Mouse (Mus musculus) urinary bladder, postnatal 14 days (tissue): ENCODE results near the gene Tbc1d20.

Experiments
- DNase-seq: peaks from one replicate; pipeline ENCODE4 v3.0.0; 2021; ENCODE audit warnings: low spot score

The Tbc1d20 gene

DNA sequence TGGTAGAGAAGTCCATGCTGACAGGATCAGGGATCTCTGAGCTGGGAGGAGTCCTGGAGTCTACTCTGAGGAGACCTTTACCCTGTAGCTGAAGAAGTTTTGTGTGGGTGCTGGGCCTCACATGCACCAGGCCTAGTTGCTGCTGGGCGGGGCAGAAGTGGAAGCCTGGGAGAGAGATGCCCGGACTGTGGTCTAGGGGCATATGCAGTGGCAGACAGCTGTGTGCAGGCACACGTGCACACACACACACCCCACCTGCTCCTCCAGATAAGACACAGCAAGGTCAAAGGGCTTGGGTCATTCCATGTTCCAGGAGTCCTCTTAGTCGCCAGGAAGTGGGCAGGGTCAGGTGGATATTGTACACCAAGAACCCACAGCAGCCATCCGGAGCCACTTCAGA, 66.0 kb downstream of the Tbc1d20 start:
- no peak for DNase-seq

GRCm38 (mm10) chr2:152360271-152360775, 66.7 kb downstream of the Tbc1d20 start:
- DNase-seq = peak; percentile 75

DNA sequence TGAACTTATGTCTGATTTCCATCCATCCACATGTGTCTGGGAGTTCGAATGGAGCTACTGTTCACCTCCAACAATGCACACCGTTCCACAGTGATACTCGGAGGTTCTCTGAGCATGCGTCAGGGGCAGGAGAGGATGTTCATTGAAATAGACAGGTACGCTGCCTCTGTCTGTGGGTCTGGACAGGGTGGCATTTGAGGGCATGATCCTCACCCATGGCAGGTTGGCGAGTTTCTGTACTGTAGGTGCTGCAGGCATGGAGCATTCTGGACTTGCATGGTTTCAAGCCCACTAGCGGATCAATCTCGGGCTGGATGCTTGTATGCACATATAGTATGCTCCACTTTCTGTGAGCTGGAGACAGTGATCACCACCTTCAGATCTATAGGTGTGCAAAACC, 67.6 kb downstream of the Tbc1d20 start:
- DNase-seq = no peak
